Mouse (Mus musculus) lung, postnatal 0 days (tissue): ENCODE measurements around the gene Lclat1.

Source experiments
- CTCF ChIP-seq: IDR thresholded peaks from 2 replicates; pipeline ENCODE4 v1.5.1; 2016; ENCODE audit warnings: antibody characterized with exemption, mild to moderate bottlenecking
- EP300 ChIP-seq: IDR thresholded peaks from 2 replicates; pipeline ENCODE4 v1.6.1; 2016; ENCODE audit warnings: antibody characterized with exemption, mild to moderate bottlenecking, control low read depth

DNA sequence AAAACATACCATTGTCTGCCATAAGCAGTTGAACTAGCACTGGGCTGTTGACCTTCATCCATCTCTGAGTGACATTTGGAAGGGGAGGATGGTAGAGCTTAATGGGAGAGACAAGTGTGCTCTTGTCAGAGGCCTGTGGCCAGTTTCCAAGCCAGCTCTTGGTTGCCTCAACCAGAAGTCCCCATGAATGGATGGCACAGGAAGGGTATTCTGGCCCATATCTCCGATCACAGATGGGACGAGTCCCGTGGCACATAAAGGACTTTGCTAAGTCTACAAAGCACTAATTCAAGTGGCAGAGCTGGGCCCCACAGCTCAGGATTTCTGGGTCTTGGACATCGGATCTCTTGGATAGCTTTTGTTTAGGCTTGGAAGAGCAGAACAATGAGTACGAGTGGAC lies 148.0 kb downstream of the Lclat1 start:
- TF ChIP-seq CTCF (no peak), EP300 (no peak)
